Mouse (Mus musculus): ENCODE measurements at regions not wholly inside any gene's neighbourhood (a gene's known extent, or its start where the extent isn't known, plus 50 kb on each side); places are given as distances from the start of the nearest gene placed in this dataset.

GRCm38 (mm10) chr7:125024944-125025343, 419.5 kb upstream of the Kdm8 start:
- no peak for DNase-seq (ENCODE audit: low spot score)

- DNase-seq (ENCODE audit: low spot score): no peak
Observed at GRCm38 (mm10) chr7:125033778-125034177, 410.7 kb upstream of the Kdm8 start.

DNA sequence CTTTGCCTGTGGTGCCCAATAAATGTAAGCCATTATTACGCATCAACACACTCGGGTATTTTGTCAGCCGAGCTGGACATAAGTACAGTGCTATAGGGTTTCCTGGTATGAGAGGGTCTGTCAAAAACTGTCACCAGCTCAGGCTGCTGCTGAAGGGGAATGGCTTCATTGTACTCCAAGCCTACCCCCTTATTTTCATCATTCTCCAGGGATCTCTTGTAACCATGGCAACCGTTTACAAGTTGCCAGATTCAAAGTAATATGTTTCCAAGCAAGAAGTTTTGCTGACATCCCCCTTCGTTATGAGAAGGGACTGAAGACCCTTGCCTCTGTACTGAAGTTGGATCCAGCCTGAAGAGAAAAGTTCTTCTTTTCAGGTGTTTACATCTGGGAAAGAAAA, 410.3 kb upstream of the Kdm8 start:
- DNase-seq (ENCODE audit: low spot score): no peak

- DNase-seq (ENCODE audit: low spot score): no peak
Observed at GRCm38 (mm10) chr7:125036098-125036991, 408.1 kb upstream of the Kdm8 start.

DNA sequence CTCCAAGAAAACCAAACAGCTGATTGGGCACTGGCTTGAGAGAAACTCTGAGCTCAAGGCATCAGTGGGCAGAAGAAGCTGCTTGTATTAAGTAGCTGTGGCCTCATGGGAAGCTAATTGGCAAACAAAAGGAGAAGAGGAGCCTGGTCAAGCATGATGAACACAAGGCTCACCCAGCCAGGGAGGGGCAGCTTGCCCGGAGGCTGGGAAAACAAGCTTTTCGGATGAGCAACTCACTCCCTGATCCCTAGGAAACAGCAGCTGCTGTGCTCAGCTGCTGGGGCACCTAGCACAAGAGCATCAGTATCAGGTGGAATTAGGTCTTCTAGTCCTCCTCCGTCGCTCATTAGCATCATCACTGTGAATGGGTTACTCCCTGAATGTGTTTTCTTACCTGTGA, 405.6 kb upstream of the Kdm8 start:
- no peak for DNase-seq (ENCODE audit: low spot score)

DNA sequence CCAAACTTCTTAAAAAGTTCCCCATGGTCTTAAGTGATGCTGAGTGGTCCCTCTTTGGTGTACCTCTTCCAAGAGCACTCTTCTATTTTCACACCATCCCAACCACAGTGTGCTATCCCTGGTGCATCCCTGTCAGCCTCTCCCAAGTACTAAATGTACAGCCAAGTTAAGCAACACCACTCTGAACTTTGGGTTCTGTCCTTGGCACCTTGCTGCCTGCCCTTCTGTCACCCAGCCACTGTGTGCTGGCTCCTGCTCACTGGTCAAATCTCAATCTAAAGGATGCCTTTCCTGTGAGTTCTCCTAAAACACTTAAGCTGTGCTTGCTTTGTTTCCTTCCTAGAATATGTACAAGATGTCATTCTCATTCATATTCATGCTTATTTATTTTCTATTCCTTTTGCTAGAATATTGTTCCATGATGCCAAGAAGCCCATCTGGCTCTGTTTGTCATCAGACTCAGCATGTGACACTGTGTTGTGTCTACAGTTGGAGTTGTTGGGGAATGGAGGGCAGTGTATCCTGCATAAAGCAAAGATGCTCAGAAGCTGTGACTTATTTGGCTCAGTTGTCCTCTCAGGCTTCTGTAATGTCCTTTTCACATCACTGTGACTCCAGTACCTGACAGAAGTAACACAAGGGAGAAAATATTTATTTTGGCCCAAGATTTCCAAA, 388.4 kb upstream of the Kdm8 start:
- DNase-seq (ENCODE audit: low spot score): no peak

GRCm38 (mm10) chr7:125102464-125102863, 342.0 kb upstream of the Kdm8 start:
- no peak for DNase-seq (ENCODE audit: low spot score)

- DNase-seq (ENCODE audit: low spot score): no peak
Observed at GRCm38 (mm10) chr7:125104011-125104410, 340.5 kb upstream of the Kdm8 start.

DNA sequence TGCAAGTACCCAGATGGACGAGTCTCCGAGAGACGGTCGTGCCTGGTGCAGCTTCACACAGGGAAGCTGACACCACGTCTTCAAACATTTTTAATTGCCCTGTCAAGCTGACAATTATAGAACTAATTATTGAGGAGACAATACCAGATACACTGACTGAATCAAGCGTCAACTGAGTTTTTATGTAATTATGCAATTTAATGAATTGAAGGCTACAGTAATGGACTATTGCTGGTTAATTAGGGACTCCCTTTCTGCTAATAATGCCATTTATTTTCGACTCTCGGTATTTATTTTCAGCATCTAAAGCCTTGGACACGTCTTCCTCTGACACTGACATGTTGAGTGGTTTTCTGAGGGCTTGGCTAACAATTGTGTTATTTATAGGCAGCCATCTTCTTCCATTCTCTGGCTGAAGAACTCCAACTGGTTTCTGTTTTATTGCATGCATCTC, 331.6 kb upstream of the Kdm8 start:
- no peak for DNase-seq (ENCODE audit: low spot score)

DNA sequence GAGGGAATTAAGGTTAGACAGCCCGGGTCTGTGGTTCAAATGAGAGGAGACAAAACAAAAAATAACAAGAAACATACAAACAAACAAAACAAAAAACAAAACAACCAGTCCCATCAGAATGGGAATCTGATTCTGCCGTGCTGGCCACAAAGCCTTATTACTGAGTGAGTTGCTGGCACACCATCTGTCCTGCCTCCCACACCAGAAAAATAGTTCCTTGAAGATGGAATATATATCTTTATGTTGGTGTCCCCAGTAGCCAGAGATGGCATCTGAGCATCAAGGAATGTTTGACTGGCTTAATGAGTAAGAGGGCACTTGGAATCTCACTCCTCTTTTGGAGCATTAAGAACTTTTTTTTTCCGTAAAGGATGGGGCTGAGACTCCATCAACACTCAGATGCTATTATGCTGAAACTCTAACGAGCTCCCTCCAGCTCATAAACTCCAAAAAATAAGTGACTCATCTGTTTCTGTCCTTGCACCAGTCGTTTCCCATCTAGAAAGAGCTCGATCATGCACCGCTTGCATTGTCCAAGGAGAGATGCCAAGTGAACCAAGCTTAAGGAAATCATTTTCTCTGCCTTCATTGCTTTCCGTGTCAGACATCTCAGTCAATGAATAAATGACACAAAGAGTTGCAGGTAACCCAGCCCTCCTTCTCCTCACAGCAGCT, 329.0 kb upstream of the Kdm8 start:
- no peak for DNase-seq (ENCODE audit: low spot score)

DNA sequence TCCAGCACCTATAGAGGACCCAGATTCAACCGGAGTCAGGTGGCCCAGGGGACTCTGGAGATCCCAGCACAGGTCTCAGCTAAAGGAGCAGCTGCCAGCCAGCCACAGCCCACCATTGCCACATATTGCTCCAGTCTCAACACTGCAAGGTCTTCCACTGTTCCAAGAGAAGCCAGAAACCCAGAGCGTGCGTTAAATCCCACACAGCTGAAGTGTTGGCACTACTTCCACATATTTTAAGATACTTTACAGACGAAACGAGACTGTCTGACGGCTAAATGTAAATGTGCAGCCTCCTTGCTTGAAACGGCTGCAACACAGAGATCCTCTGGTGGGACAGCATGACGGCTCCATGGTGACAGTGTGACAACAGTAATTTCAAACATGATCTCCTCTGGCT, 327.3 kb upstream of the Kdm8 start:
- DNase-seq (ENCODE audit: low spot score): no peak

- DNase-seq (ENCODE audit: low spot score): no peak
Observed at GRCm38 (mm10) chr7:125129187-125129586, 315.3 kb upstream of the Kdm8 start.

DNA sequence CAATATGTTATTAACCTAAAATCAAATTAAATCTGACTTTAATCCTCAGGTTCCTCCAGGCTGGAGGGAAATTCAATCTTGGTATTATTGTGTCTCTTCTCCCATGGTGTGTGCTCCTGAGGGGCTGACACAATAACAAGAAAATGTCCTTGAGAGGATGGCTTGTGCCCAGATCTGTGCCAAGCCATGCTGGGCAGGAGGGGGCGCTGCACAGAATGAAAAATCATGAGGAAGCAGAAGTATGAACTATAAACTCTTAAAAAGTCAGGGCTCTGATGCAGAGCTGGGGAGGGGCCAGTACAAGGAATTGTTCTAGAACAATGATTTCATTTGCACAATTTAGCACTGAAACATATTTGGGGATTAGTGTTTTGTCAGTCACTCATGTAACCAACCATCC, 312.5 kb upstream of the Kdm8 start:
- no peak for DNase-seq (ENCODE audit: low spot score)

DNA sequence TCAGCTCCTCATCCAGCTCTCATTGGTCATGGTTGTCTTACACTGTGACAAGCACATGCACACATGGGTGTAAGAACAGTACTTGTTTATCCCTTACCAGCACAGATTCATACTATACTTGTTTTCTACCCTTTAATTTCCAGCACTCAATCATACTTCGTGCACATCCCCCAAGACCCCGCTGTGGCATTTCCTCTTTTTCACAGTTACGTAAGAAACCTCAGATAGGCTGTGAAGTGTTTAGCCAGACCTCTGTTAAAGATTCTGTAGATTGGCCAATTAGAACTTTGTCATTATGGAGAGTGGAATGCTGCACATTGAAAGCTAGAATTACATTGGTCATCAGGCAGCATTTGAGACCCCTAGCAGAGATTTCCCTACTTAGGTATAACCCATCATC, 305.9 kb upstream of the Kdm8 start:
- DNase-seq (ENCODE audit: low spot score): no peak

DNA sequence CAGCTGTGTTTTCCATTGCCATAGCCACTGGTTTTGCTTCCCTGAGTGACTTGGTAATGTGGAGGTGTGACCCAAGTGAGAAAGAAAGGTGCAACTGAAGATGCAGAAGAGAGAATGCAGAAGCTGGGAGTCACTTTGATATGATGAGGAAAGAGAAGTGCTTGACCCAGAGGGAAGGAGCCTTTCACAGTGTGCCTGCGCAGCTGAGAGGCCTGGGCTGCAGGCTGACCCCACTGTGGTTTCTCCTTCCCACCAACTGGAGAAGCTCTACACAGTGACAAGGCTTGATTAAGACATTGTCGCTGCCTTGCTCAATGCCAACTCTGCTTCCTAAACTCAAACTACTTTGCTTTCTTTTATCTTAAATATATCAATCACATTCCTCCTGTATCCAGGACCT, 305.3 kb upstream of the Kdm8 start:
- DNase-seq (ENCODE audit: low spot score): no peak

GRCm38 (mm10) chr7:125140854-125141253, 303.6 kb upstream of the Kdm8 start:
- DNase-seq (ENCODE audit: low spot score): no peak

- DNase-seq (ENCODE audit: low spot score): no peak
Observed at GRCm38 (mm10) chr7:125141864-125142263, 302.6 kb upstream of the Kdm8 start.

DNA sequence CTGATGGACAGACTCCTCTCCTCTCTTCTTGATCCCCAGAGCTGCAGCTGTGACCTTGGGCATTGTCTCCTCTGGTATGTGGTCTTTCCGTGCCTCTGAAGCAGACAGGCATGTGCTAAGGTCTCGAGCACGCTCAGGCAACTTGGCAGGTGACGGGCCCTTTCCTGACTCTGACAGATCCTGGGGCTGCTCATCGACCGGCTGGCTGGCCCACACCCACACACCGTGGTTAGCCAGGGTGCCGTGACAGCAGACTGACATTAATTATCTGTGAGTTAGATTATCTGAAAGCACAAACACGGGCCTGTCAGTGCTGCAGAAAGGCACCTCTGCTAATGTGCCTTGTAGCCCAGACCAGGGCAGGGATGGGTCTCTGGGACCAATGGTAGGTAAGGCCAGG, 298.5 kb upstream of the Kdm8 start:
- no peak for DNase-seq (ENCODE audit: low spot score)

DNA sequence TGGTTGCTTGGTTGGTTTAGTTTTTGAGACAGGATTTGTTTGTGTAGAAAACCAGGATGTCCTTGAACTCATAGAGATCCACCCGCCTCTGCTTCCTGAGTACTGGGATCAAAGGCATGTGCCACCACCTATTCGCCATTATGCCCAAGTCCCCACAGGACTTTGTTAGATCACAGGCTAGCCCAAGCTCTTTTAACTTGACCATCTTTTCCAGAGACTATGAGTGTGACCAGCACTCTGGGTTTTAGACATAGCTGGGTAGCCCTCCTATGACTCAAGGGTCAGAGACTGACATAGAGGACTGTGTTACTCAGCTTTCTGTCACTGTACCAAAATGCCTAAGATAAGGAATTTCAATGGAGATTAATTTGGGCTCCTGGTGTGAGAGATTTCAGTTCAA, 295.3 kb upstream of the Kdm8 start:
- DNase-seq (ENCODE audit: low spot score): no peak

GRCm38 (mm10) chr7:125149740-125150139, 294.7 kb upstream of the Kdm8 start:
- DNase-seq (ENCODE audit: low spot score): no peak

- DNase-seq (ENCODE audit: low spot score): no peak
Observed at GRCm38 (mm10) chr7:125152281-125152680, 292.2 kb upstream of the Kdm8 start.

- DNase-seq (ENCODE audit: low spot score): no peak
Observed at GRCm38 (mm10) chr7:125155291-125155690, 289.2 kb upstream of the Kdm8 start.

DNA sequence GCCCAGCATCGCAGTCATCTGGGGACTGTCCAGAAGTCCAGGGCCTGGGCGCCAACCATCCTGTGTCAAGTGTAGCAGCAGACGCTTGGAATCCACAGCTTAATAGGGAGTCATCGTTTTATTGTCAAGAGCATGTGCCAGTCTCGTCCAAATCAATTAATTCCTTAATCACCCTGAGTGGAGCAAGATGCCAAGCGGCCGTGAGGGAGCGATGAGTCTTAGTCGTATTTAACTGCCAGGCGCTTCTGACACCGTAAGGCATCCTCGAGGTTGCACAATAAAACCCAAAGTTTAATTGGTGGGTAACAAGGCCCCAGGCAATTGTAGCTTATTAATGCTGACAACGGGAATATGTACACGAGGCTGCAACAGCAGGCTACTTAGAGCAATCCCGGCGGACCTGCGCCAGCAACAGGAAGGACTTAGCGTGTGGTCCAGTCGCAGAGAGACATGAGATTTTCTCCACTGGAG, 277.6 kb upstream of the Kdm8 start:
- DNase-seq (ENCODE audit: low spot score): no peak
